Mouse (Mus musculus) urinary bladder, postnatal 14 days (tissue): ENCODE measurements around the gene Lrrk1.
"Not testable (repeated sequence)": the region's sequence is repeated elsewhere in the genome, so short reads cannot be mapped to it uniquely, and the experiment has no call there.

Experiments
- DNase-seq: peaks from one replicate; pipeline ENCODE4 v3.0.0; 2021; ENCODE audit warnings: low spot score

Gene Lrrk1

DNA sequence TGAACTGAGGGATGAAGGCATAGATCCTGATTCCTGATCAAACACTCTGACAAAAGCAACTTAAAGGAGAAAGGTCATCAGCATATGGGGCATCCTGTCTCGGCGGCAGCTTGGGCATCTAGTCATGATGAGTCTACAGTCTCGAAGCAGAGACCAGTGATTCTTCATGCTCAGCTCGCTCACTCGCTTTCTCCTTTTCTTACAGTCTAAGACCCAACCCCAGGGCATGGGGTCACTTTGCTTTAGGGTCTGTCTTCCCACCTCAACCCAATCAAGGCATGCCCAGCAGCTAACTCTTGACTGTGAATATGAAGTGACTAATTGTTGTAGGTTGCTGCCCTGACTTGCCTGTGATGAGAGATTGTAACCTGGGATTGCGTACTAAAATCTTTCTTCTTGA, 163.6 kb downstream of the Lrrk1 start:
- no peak for DNase-seq

DNA sequence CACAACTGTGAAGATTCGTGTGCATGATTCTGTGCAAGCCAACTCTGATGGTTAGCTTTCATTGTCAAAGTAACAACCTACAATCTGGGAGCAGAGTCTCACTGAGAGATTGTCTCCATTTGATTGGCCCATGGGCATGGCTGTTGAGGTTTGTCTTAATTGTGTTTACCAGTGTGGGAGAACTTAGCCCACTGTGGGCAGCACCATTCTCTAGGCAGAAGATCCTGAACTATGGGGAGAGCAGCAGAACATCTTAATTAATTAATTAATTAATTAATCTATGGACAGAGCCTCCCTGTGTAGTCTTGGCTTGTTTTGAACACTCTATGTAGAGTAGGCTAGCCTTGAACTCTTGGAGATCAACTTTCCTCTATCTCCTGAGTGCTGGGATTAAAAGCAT, 164.4 kb downstream of the Lrrk1 start:
- DNase-seq: no peak

DNA sequence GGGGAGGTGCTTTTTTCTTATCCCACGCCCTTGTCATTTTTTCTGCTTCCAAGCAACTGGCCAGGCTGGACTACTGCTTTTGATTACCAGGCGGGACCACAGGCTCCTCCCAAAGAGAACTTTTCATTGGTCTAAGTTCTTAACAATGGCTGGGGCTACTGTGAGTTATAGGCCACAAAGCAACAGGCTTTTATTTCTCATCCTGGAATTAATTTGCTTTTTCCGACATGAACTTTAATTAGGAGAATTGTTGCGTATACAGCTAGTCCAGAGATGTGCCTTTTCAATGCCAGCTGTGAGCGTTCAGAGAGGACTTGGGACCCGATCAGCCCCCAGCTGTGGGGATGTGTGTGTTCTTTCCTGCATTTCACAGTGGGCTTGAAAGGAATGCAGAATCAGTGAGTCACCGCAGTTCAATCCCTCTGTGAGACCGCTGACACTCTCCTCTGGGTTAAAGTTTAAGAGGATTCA, 165.5 kb downstream of the Lrrk1 start:
- DNase-seq: no peak

DNA sequence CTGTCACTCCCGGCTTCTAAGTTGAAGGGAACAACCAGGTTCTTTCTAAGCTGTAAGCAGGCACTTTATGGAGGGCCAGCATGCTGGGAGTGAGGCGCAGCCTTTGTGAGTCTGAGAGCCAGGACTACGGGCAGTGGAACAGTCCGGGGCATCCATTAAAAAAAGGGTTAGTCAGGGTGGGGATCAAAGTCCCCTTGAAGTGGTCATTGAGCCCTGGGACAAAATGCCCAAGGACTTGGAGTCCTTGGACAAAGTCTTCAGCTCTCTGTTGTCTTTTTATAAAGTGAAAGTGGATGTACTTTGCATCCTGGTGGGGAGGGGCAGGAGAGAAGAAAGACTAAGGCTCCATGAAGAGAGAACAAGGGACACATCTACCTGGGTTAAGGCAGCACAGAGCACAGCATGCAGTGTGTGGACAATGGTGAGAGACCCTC, 168.3 kb downstream of the Lrrk1 start:
- no peak for DNase-seq

DNA sequence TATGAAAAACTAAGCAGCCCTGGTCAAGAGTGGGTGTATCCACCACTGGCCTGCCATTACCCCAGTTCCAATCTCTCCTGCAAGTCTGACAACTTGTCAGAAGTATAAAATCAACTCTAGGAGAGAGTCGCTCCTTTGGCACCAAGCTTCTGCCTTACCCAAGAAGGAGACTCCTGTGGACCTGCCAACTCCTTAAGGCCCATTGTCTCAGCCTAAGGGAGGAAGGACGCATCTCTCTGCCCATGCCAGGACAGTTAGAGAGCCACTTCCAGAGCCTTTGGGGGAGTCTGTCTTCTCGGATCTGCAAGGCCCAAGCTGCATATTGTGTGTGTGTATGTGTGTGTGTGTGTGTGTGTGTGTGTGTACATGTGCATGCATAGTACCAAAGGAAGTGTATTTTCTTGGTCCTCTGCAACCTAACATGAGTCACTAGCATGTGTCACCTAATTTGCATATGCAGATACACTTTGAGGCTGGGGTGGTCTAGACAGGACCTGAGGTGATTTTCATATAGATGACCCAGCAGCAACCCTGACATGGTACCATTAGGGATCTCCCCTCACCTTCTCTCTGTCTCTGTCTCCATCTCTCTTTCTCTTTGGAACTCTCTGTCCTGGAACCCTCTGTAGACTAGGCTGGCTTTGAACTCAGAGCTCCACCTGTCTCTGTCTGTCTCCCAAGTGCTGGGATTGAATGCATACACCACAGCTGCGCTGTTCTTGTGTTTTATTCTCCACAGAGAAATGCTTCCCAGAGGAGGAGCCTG, 168.9 kb downstream of the Lrrk1 start:
- DNase-seq: no peak

DNA sequence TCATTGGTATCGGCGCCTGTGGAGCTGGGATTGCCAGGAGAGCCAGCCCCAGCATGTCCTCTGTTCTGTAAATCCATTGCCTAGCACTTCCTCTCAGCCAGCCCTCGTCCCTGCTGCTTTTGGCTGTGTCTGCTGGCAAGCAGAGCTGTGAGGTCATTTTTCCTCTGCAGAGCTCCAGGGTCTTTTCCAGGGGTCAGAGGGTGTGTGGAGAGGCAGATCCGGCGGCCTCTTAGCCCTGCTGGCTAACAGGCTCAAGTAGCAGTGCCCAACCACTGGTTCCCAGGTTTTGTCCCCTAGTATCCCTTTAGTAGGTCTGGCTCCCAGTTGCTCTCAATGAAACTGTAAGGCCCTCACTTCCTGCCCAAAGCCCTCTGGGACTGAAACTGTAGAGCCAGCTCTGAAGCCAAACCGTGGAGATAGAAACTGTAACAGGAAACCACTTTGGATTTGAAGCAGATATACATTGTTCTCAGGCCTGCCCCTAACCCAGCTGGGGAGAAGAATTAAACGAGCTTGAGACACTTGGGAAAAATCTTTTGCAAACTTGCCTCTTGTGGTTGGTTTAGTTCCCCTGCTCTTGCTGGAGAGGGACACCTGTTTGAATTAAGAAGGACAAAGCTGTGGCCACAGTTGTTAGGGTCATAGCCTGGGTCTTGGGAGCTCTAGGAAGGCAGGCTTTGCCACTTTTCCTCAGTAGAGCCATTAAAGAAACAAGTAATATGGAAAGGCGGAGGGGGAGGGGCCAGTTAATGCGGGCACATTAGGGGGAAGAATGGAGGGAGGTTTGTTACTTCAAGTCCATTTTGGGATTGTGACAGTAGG, 169.7 kb downstream of the Lrrk1 start:
- peak; percentile 56 for DNase-seq

DNA sequence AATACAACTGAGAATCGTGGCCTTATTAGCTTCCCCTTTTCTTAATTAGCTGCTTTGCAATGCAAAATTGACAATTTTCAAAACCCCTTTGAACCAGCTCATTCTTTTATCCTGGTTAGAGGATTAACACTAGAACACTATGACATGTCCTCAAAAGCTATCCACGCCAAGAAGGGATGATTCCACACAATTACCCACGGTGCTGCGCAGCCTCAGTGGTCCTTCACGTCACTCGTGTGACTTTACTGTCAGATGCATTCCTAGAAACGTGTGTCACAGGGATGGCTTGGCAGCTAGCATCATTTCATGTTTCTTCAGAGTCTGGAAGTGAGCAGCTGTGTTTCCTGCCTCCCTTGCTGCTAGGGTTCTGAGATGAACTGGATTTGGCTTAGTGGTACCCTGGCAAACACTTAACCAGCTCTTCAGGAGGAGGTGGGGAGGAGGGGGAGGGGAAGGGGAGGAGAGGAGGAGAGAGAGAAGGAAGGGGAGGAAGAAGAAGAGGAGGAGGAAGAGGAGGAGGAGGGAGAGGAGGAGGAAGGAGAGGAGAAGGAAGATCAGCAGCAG, 170.5 kb downstream of the Lrrk1 start:
- DNase-seq: no peak

DNA sequence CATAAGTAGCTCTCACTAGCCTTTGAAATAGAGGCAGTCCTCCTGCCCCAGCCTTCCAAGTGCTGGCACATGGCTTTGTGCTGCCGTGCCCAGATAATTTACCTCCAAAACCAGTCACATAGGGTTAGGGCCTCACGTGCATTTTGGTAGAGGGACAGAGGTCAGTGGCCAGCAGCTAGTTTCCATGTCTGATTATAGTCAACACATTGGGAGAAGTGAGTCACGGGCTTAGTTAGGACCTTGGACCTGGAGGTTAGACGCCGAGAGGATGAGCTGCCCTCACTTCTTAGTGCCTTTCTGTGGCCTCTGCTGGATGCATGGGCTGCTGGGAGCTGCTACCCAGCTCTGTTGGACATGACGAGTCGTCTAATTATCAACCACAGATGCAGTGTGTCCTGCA, 171.1 kb downstream of the Lrrk1 start:
- no peak for DNase-seq

DNA sequence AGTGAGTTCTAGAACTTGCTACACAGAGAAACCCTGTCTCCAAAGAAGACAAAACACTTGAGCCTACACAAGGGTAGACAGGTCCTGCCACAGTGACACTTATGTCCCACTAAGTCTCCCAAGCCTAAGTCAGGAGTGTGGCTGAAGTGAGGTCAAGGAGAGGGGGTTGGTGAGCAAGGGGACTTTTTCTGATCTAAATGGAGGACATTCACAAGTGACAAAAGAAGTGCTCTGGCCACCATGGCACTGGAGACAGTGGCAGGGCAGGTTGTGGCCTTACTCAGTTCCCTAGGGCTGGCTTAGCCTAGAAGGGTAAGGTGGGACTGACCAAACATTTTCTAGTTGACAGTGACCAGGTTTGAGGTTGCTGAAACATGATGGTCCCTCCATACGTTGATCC, 172.2 kb downstream of the Lrrk1 start:
- no peak for DNase-seq

DNA sequence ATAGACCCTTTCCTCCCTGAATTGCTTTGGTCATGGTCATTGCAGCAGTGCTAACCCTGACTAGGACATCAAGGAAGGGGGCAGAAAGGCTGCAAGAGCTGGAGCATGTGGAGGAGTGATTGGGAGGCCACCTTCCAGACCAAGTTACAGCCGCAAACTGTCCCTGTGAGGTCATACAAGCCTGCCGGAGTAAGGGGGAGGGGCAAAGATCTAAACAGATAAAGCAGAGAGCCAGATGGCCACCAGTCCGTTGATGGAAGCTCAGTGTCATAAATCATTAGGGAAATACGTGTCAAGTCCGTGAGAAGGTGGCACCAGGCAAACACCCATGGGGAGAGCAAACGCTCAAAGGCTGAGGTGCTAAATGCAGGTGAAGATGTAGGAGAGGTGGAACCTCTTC, 173.7 kb downstream of the Lrrk1 start:
- no peak for DNase-seq

DNA sequence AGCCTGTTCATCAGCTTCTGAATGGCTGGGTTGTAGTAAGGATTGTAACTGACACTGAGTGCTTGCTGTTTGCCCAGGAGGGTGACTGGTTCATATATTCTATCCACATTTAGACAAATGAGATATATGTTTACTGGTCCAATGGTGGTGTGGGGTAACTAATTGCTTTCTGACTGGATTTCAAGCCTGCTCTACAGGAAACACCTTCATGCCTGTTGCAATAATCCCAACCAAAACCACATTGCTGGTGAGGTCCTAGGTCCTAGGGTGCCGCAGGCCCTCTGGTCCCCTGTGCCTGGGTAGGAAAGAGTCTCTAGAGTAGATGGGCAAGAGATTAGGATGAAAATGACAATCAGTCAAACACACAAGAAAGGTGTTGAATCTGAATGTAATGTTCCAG, 175.3 kb downstream of the Lrrk1 start:
- no peak for DNase-seq

DNA sequence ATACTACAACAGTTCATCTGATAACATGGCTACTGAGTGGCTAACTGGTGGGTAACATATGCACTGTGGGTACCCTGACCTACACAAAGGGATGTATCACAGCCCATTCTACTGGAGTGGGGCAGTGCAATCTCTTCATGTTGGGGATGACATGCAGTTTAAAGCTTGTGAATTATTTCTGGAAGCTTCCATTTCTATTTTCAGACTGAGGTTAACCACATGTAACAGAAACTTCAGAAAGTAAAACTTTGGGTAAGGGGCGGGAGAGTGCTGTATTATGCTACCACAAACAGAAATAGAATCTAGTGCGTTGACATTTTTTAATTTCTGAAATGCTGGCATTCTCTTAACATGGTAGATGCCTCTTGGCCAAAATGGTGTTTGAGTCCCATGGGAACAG, 178.2 kb downstream of the Lrrk1 start:
- no peak for DNase-seq

DNA sequence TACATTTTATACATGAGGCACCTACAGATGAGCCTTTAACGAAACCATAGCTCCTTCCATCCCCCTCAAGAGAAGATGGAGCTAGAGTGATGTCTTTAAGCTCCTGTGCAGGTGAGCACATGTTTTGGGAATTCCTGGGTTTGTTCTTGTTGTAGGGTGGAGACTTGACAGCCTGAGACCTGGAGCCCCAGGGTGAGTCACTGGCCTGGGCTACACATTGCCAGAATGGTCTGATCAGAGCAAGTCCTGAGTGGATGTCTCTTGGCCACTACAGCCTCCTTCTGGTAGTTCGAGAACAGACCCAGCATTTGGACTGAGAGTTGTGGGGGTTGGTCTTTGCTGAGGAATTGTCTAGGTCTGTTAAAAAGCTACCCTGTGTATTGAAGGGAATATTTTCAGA, 186.5 kb downstream of the Lrrk1 start:
- no peak for DNase-seq

DNA sequence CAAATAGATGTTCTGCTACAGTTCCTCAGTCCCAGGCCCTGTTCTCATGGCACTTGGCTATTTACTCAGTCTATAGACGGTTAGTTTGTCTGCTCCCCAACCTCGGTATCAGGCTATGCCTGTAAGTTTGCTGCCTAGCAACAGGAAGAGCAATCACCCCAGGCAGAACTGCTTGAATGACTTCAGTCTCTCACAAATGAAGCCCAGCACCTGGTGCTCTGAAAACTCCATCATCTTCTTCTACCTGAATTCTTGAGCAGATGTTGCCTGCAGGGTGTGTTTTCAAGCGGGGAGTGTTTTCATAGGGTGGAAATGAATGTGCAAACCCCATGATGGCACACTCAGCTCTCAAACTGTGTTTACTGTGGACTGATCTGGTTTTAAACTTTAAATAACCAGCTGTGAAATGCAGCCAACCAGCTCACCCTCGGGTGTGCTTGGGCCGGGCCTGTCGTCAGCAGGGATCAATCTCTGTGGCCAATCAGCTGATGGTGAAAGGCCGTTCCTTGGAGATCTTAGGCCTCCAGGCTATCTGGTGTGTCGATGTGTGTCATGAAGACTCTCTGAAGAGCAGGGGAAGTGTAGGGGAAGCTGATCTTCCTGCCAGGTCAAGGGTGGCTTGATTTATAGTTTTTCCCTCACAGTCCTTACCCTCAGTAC, 187.2 kb downstream of the Lrrk1 start:
- DNase-seq: no peak

DNA sequence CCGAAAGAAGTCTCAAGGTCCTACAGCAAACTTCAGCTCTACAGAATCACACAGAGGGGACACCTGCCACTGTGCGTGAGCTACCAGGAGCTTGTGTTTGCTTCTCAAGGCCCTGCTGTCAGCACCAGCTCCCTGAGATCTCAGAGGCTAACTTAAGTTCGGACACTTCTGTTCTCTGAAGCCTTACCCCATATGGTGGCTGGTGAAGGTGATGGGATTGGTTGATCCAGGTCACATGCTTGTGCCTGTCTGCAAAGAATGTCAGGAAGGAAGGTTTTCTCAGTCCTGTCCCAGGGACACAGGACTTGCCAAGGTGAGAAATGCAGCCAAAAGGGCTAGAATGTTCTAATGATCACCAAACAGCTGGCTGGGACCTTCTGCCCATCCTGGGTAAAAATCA, 187.8 kb downstream of the Lrrk1 start:
- DNase-seq: no peak

DNA sequence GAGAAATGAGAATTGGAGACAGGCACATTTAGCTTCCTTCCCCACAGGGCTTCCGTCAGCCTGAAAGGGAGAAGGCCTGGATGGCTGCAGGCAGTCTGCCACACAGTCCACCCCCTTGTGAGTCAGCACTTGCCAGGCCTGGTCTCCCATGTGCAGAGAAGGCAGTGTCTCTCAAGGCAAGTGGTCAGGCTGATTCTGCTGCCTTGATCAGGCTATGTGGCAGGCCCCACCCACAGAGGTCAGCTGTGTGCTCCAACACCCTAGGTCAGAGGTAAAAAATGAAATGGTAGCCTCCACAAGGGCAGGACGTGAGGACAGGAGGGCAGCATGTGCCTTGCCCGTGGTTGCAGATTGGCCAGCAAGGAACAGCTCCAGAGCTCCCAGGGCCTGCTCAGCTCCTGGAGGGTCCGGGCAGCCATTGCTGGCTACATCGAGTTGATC, 188.7 kb downstream of the Lrrk1 start:
- DNase-seq: peak; percentile 41

DNA sequence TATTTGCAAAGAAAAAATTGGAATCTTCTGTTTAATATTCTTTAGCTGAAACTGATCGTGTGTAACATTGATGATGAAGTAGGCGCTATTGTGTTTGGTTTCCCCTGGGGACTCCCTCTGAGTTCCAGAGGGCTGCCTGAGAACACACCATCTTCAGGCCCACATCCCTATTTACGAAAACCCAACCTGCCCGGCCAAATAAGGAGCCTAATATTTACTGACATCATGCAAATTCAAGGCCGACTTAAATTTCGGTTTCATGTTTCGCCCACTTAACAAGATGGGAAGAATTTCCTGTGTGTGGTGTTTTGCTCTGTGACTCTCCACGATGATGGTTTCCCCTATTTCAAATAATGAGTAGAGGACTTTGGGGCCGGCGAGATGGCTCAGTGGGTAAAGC, 189.7 kb downstream of the Lrrk1 start:
- no peak for DNase-seq

DNA sequence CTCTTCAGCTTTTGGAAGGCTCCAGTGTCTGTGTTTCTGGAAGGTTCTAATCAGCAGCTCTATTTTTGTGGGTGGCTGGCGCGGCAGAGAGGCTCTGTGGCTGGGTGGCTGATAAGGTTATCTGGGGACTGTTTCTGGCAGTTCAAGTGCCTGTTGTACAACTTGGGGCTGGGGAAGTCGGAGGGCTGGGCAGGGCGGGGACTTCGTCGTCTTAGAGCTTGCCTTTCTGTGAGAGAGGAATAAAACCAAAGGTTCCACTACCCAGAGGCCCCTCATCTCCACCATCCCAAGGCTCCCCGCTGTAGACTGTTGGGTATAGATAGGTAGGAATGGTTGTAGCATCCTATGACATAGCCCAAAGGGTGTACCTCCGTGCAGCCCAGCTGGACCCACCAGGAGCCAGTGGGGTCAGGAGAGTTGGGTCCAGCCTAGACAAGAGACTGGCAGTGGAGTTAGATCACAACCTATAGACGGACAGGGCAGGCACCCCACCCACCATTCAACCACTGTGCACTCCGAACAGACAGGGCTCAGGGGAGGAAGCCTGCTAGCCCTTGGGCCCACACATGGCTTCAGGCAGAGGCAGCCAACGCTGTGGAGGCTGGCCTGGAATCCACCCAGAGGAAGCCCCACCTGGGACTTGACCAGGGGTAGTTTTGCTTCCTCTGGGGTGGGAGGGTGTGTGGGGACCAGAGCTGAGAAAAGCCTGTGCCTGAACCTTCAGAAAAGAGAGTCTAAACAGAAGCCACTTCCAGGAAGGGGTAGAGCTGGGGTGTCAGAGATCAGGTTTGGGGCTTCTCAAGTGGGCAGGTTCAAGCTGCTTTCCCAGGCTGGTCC, 191.3 kb downstream of the Lrrk1 start:
- no peak for DNase-seq

DNA sequence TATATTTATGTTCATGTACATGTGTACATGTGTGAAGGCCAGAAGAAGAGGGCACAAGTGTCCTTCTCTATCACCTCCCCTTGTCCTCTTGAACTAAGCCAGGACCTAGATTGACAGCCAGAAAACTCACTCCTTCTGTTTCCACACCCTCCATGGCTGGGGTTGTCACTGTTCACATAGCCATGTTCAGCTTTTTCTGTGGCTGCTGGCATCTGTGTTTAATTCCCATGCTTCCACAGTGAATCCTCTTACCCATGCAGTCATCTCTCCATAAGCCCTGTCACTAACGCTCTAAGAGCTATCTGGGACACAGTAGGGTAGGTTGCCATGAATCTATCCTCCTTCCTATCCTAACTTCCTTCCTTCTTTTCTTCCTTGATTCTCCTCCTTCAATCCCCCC, 192.3 kb downstream of the Lrrk1 start:
- DNase-seq: no peak

DNA sequence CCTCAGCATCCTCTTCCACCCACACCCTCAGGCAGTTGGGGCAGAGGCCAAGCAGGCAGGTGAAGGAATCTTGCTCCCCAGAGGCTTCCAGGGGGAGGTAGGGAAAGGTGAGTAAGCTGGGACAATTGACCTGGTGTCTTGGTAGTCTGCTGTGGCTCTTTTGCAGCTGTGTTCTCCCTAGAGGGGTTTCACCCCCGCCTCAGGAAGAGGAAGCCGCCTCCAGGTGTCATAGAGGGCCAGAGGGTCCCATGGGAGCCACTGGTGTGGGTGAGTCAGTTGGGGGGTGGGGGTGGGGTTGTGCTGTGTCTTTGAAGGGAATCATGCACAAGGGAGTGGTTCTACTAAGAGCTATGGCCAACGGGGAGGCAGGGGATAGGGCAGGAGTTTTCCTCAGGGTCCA, 193.6 kb downstream of the Lrrk1 start:
- DNase-seq: no peak

DNA sequence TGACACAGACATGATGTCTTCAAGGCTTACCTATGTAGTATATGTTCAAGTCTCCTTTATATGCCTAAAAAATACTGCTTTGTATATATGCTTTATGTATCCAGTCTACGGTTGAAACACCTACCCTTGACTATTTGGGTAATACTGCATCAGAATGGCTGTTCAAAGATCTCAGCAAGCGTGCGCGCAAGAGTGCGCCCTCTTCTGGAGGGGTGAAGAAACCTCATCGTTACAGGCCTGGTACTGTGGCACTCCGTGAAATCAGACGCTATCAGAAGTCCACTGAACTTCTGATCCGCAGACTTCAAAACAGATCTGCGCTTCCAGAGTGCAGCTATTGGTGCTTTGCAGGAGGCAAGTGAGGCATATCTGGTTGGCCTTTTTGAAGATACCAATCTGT, 197.8 kb downstream of the Lrrk1 start:
- DNase-seq: not testable (repeated sequence)
